1 mouse cellular context compared by ENCODE assay signal in genomic region chr5:31725885-31726284, GRCm38 (mm10).
TF ChIP-seq lines count a peak whose summit lies in the region.

No protein-coding gene starts in this region.

TF ChIP-seq in MEL, 35 proteins besides CTCF, POLR2A, EP300 and RAD21 (continued from another document):
- no peak for TF ChIP-seq ZC3H11A (IDR thresholded peaks at IDR 0.05; ENCODE audit: low read depth, low read length)
- TF ChIP-seq ZKSCAN1 (IDR thresholded peaks at IDR 0.05; ENCODE audit: low read depth, low read length), result no peak
- no peak for TF ChIP-seq GABPA (IDR thresholded peaks at IDR 0.05; ENCODE audit: low read depth, low read length)
- TF ChIP-seq JUND (IDR thresholded peaks at IDR 0.05; ENCODE audit: low read depth, low read length), result no peak
- peak; percentile 85 for TF ChIP-seq RCOR1 (IDR thresholded peaks at IDR 0.05; ENCODE audit: low read depth, low read length)
- no peak for TF ChIP-seq MEF2A (IDR thresholded peaks at IDR 0.05; ENCODE audit: extremely low read depth, insufficient replicate concordance, low read depth, low read length, poor library complexity, severe bottlenecking)
- no peak for TF ChIP-seq ELF1 (IDR thresholded peaks at IDR 0.05; ENCODE audit: low read depth, low read length)
- TF ChIP-seq BHLHE40 (IDR thresholded peaks at IDR 0.05; ENCODE audit: borderline replicate concordance, low read depth, low read length), result no peak
- TF ChIP-seq ZMIZ1 (IDR thresholded peaks at IDR 0.05; ENCODE audit: low read depth, low read length), result no peak
- TF ChIP-seq USF2 (IDR thresholded peaks at IDR 0.05; ENCODE audit: borderline replicate concordance in 1 of 2, insufficient read depth in 1 of 2, low read depth in 1 of 2, low read length in 2 of 2), result no peak
- no peak for TF ChIP-seq POLR2AphosphoS2 (IDR thresholded peaks at IDR 0.05; ENCODE audit: low read length)
- TF ChIP-seq TBP (IDR thresholded peaks at IDR 0.05; ENCODE audit: low read depth, low read length), result 0 out of 2 replicates have a peak, but pooled peaks have one; percentile 10
- no peak for TF ChIP-seq MAZ (IDR thresholded peaks at IDR 0.05; ENCODE audit: low read depth, low read length)
- 0 out of 2 replicates have a peak, but pooled peaks have one; percentile 39 for TF ChIP-seq SIN3A (IDR thresholded peaks at IDR 0.05; ENCODE audit: low read length)
- no peak for TF ChIP-seq MYB (IDR thresholded peaks at IDR 0.05; ENCODE audit: low read depth, low read length)
- no peak for TF ChIP-seq SMC3 (IDR thresholded peaks at IDR 0.05; ENCODE audit: low read depth, low read length)
- no peak for TF ChIP-seq UBTF (IDR thresholded peaks at IDR 0.05; ENCODE audit: borderline replicate concordance, insufficient read depth, low read depth, low read length)
- no peak for TF ChIP-seq CHD1 (IDR thresholded peaks at IDR 0.05; ENCODE audit: low read depth, low read length)
- peak; percentile 84 for TF ChIP-seq GATA1 (IDR thresholded peaks at IDR 0.05; ENCODE audit: low read depth, low read length)
- TF ChIP-seq USF1 (IDR thresholded peaks at IDR 0.05; ENCODE audit: low read depth, low read length), result no peak
- peak; percentile 60 for TF ChIP-seq ETS1 (IDR thresholded peaks at IDR 0.05; ENCODE audit: low read depth, low read length)
- no peak for TF ChIP-seq POLR2AphosphoS5 (IDR thresholded peaks at IDR 0.05; ENCODE audit: borderline replicate concordance, low read depth, low read length)
- no peak for TF ChIP-seq TAL1 (IDR thresholded peaks at IDR 0.05; ENCODE audit: low read length)
- no peak for TF ChIP-seq MAX (IDR thresholded peaks at IDR 0.05; ENCODE audit: low read length)
- TF ChIP-seq KAT2A (conservative IDR thresholded peaks at IDR 0.05; ENCODE audit: low read depth, low read length), result no peak
- TF ChIP-seq MYC (IDR thresholded peaks at IDR 0.05; ENCODE audit: low read depth, low read length), result no peak
- no peak for TF ChIP-seq E2F4 (IDR thresholded peaks at IDR 0.05; ENCODE audit: borderline replicate concordance, low read depth, low read length)
